Mouse (Mus musculus) lung, adult 2 months (tissue): ENCODE data around the gene Mcoln3.

Experiments
- CTCF ChIP-seq: fragments of 200-500 bp; IDR thresholded peaks from 2 replicates; pipeline ENCODE4 v1.5.1; 2011; ENCODE audit warnings: mild to moderate bottlenecking, low read length, control low read depth; ENCODE audit not compliant: insufficient read depth
- POLR2A ChIP-seq: fragments of 200-500 bp; IDR thresholded peaks from 2 replicates; pipeline ENCODE4 v1.6.1; 2011; ENCODE audit warnings: low read depth, mild to moderate bottlenecking, control low read depth, low read length, borderline replicate concordance; ENCODE audit errors: extremely low read depth

- TF ChIP-seq CTCF (no peak), POLR2A (no peak)
These were observed 20.3 kb upstream of the Mcoln3 start for GRCm38 (mm10) chr3:146096986-146097385.
